Mouse (Mus musculus) adrenal gland, postnatal 10 days (tissue): ENCODE measurements around the gene Pigz. TPM values are rescaled to one million over a fixed set of nuclear protein-coding genes. Genes with fewer than 3 reads are reported as not detected.

Experiments
- microRNA-seq: library from miRNA; unstranded; fragments of <30 nt; microRNA quantifications from one replicate; pipeline ENCODE4 v1.2.0, GENCODE M21; 2021
- total RNA-seq, 2 experiments: library from RNA; stranded (reverse); gene quantifications; 2 replicates each; pipeline ENCODE4 v1.2.3; 2021

Pigz gene
- total RNA-seq, 2 experiments from 2014 or later: 0.48 to 1.6 TPM

Small RNAs within 50 kb of the gene (microRNA-seq; reads per million reads assigned to microRNA genes)
- not detected for gene Gm26269

Other genes starting within 250 kb of the Pigz start
- under 1 TPM; 0.06 to 0.24 TPM for gene Meltf, start 55.0 kb upstream of the Pigz start, total RNA-seq
- gene 0610012G03Rik, start 14.6 kb downstream of the Pigz start, total RNA-seq: 10 to 100 TPM; 55.0 to 58.8 TPM
- gene Ncbp2, start 14.7 kb downstream of the Pigz start, total RNA-seq: 10 to 100 TPM; 41.2 to 43.9 TPM
- 10 to 100 TPM; 22.0 to 22.8 TPM for gene Senp5, start 69.4 kb downstream of the Pigz start, total RNA-seq
- gene Pak2, start 145.5 kb downstream of the Pigz start, total RNA-seq: 10 to 100 TPM; 47.5 to 50.3 TPM
- 10 to 100 TPM; 34.1 to 35.0 TPM for gene Pigx, start 165.9 kb downstream of the Pigz start, total RNA-seq
- 10 to 100 TPM; 10.8 to 11.2 TPM for gene Cep19, start 165.9 kb downstream of the Pigz start, total RNA-seq
- gene Nrros, start 231.7 kb downstream of the Pigz start, total RNA-seq: 10 to 100 TPM; 11.0 to 16.4 TPM
- not detected for gene Bex6, start 246.0 kb downstream of the Pigz start, total RNA-seq